Mouse (Mus musculus): ENCODE measurements around the gene Ccdc149.

GRCm38 (mm10) chr5:52388092-52388749 is 83.1 kb downstream of the Ccdc149 start:
- no peak for TF ChIP-seq POLR2A (IDR thresholded peaks at IDR 0.05; ENCODE audit: borderline replicate concordance, extremely low read depth, insufficient read depth, insufficient read length, poor library complexity, severe bottlenecking)
- no peak for TF ChIP-seq CTCF (IDR thresholded peaks at IDR 0.05; ENCODE audit: borderline replicate concordance, extremely low read depth, insufficient read depth, insufficient read length)
